Mouse (Mus musculus) bone marrow, adult 2 months (tissue): ENCODE data around the gene Ttll13.

ENCODE experiments used
- CTCF ChIP-seq: fragments of 200-500 bp; IDR thresholded peaks from 2 replicates; pipeline ENCODE4 v1.5.1; 2011; ENCODE audit warnings: low read length, control low read depth; ENCODE audit not compliant: control insufficient read depth, insufficient read depth
- POLR2A ChIP-seq: fragments of 200-500 bp; IDR thresholded peaks from 2 replicates; pipeline ENCODE4 v1.6.1; 2011; ENCODE audit warnings: low read depth, mild to moderate bottlenecking, control low read depth, low read length, borderline replicate concordance; ENCODE audit not compliant: control insufficient read depth

GRCm38 (mm10) chr7:80233799-80234198 is 12.4 kb upstream of the Ttll13 start:
- TF ChIP-seq CTCF (no peak), POLR2A (no peak)
